Mouse (Mus musculus) G1E (cell line): Measurements from ENCODE around the gene Olfr77.

ENCODE experiments used
- CTCF ChIP-seq: IDR thresholded peaks from 2 replicates; pipeline ENCODE4 v1.5.1; 2012; ENCODE audit warnings: low read depth, low read length, inconsistent platforms, mixed read lengths
- GATA1 ChIP-seq: IDR thresholded peaks from 2 replicates; pipeline ENCODE4 v1.6.1; 2012; ENCODE audit warnings: borderline replicate concordance, low read length, inconsistent platforms, mixed read lengths
- POLR2AphosphoS5 ChIP-seq: IDR thresholded peaks from 2 replicates; pipeline ENCODE4 v1.6.1; 2012; ENCODE audit warnings: low read depth, low read length, inconsistent platforms; ENCODE audit not compliant: insufficient replicate concordance
- TAL1 ChIP-seq: conservative IDR thresholded peaks from 2 replicates; pipeline ENCODE4 v1.6.1; 2012; ENCODE audit warnings: low read depth, low read length, inconsistent platforms, mixed read lengths

DNA sequence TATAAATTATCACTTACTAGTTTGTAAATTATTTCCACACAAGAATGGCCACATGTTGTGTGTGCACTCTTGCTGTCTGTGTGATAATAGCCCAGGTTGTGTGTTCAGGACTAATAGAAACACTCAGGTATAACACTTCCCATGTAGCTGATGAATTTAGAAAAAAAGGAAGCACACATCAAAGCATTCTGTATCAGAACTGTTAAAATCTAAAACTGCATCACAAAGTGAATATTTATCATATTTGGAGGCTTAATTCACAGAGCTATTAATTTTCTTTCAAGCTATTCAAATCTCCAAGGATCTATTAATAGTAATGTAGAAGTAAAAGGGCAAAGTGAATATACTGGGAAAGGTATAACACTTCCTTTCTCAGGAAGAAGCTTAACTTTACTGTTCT lies 28.8 kb upstream of the Olfr77 start, which contains the start of gene Olfr862:
- TF ChIP-seq CTCF: no peak
- TF ChIP-seq GATA1: no peak
- TF ChIP-seq TAL1: no peak
- no peak for TF ChIP-seq POLR2AphosphoS5
